Mouse (Mus musculus) heart, embryonic 13.5 days (tissue): ENCODE data around the gene Fkbp8. TPM values are rescaled to one million over a fixed set of nuclear protein-coding genes. Genes with fewer than 3 reads are reported as not detected.

Experiments
- ATAC-seq: fragments of 200-750 bp; cut with Nextera tagmentation; 2 replicates; pipeline ENCODE4 v1.8.0; 2017; ENCODE audit warnings: moderate TSS enrichment; ENCODE audit not compliant: insufficient number of reproducible peaks, low FRiP score, low TSS enrichment; ENCODE audit errors: extremely low read depth
- H3K27ac ChIP-seq: fragments of 300-500 bp; sonication (generic); replicated peaks from 2 replicates; pipeline ENCODE4 v1.5.1; 2015; ENCODE audit warnings: moderate library complexity, mild to moderate bottlenecking, inconsistent platforms
- H3K27me3 ChIP-seq: fragments of 300-500 bp; sonication (generic); replicated peaks from 2 replicates; pipeline ENCODE4 v1.6.1; 2015; ENCODE audit warnings: mild to moderate bottlenecking, inconsistent platforms
- H3K36me3 ChIP-seq: fragments of 300-500 bp; sonication (generic); 2 replicates; pipeline ENCODE4 v1.6.1; 2015; ENCODE audit warnings: mild to moderate bottlenecking, inconsistent platforms
- H3K4me1 ChIP-seq: fragments of 300-500 bp; sonication (generic); 2 replicates; pipeline ENCODE4 v1.6.1; 2015; ENCODE audit warnings: inconsistent platforms
- H3K4me2 ChIP-seq: fragments of 300-500 bp; sonication (generic); 2 replicates; pipeline ENCODE4 v1.6.1; 2015; ENCODE audit warnings: inconsistent platforms, mild to moderate bottlenecking, moderate library complexity
- H3K4me3 ChIP-seq: fragments of 300-500 bp; sonication (generic); 2 replicates; pipeline ENCODE4 v1.5.1; 2015; ENCODE audit warnings: moderate library complexity, mild to moderate bottlenecking, inconsistent platforms
- H3K9ac ChIP-seq: fragments of 300-500 bp; sonication (generic); 2 replicates; pipeline ENCODE4 v1.6.1; 2015; ENCODE audit warnings: inconsistent platforms, mild to moderate bottlenecking, moderate library complexity
- H3K9me3 ChIP-seq: fragments of 300-500 bp; sonication (generic); 2 replicates; pipeline ENCODE4 v1.6.1; 2016; ENCODE audit warnings: inconsistent platforms
- whole genome bisulfite sequencing: fragments of 180-500 bp; shearing (Covaris S2); methylation state at CpG from one replicate; pipeline ENCODE4 v1.1.7; 2015; ENCODE audit warnings: mixed read lengths; 5-methylcytosine and 5-hydroxymethylcytosine counted together
- polyA plus RNA-seq: library from polyadenylated mRNA; unstranded; fragments of >200 nt; fragmentation: Nextera tagmentation; extraction: Ambion mirVana; gene quantifications from 2 replicates; pipeline ENCODE4 v1.2.1, GENCODE M21; 2015

The Fkbp8 gene
- polyA plus RNA-seq, 1 experiment from 2014 or later = 240 TPM

GRCm38 (mm10) chr8:70513441-70513840 is 14.1 kb upstream of the Fkbp8 start:
- peaks cover 67% of the 10 kb centered on the region for H3K36me3 ChIP-seq
- 49% methylated on average over 2 of the region's 2 CpGs for WGBS

GRCm38 (mm10) chr8:70517940-70518643 is 9.4 kb upstream of the Fkbp8 start:
- H3K27me3 ChIP-seq = no peaks in the 10 kb centered on the region
- no peak for ATAC-seq
- H3K9ac ChIP-seq = no peak overlapping the region
- 72% methylated on average over 10 of the region's 10 CpGs for WGBS
- H3K9me3 ChIP-seq = no peaks in the 10 kb centered on the region
- peaks cover 16% of the 10 kb centered on the region for H3K4me1 ChIP-seq
- H3K4me2 ChIP-seq = no peak overlapping the region
- peaks cover 67% of the 10 kb centered on the region for H3K36me3 ChIP-seq
- H3K4me3 ChIP-seq = no peak overlapping the region
- no peak overlapping the region for H3K27ac ChIP-seq

More at GRCm38 (mm10) chr8:70513441-70513840, 14.1 kb upstream of the Fkbp8 start:
- H3K4me3 ChIP-seq = no peak overlapping the region
- H3K4me2 ChIP-seq = no peak overlapping the region
- no peak for ATAC-seq
- H3K9ac ChIP-seq = peak overlapping the region; percentile 54
- peak overlapping the region; percentile 36 for H3K27ac ChIP-seq
- peaks cover 38% of the 10 kb centered on the region for H3K4me1 ChIP-seq
- no peaks in the 10 kb centered on the region for H3K9me3 ChIP-seq
- H3K27me3 ChIP-seq = no peaks in the 10 kb centered on the region

GRCm38 (mm10) chr8:70519043-70519442 is 8.5 kb upstream of the Fkbp8 start:
- no peaks in the 10 kb centered on the region for H3K9me3 ChIP-seq
- 88% methylated on average over 6 of the region's 6 CpGs for WGBS

GRCm38 (mm10) chr8:70519606-70520005 is 7.9 kb upstream of the Fkbp8 start:
- H3K4me1 ChIP-seq = peaks cover 16% of the 10 kb centered on the region
- WGBS = 62% methylated on average over 2 of the region's 2 CpGs
- H3K4me2 ChIP-seq = no peak overlapping the region
- peaks cover 52% of the 10 kb centered on the region for H3K36me3 ChIP-seq
- H3K27me3 ChIP-seq = no peaks in the 10 kb centered on the region
- H3K27ac ChIP-seq = no peak overlapping the region
- ATAC-seq = no peak
- H3K4me3 ChIP-seq = no peak overlapping the region
- no peak overlapping the region for H3K9ac ChIP-seq
- no peaks in the 10 kb centered on the region for H3K9me3 ChIP-seq

More at GRCm38 (mm10) chr8:70519043-70519442, 8.5 kb upstream of the Fkbp8 start:
- Histone ChIP-seq H3K4me1 (peaks cover 16% of the 10 kb centered on the region), H3K36me3 (peaks cover 57% of the 10 kb centered on the region), H3K9ac (no peak overlapping the region), H3K27me3 (no peaks in the 10 kb centered on the region), H3K4me2 (no peak overlapping the region), H3K4me3 (no peak overlapping the region), H3K27ac (no peak overlapping the region)
- ATAC-seq = no peak

- Histone ChIP-seq H3K4me2 (peak overlapping the region; percentile 72), H3K27ac (peak overlapping the region; percentile 85), H3K9me3 (no peaks in the 10 kb centered on the region), H3K4me1 (peaks cover 27% of the 10 kb centered on the region), H3K36me3 (peaks cover 24% of the 10 kb centered on the region), H3K4me3 (peak overlapping the region; percentile 74), H3K9ac (peak overlapping the region; percentile 93), H3K27me3 (no peaks in the 10 kb centered on the region)
- WGBS = under 1% methylated on average over 51 of the region's 51 CpGs
- ATAC-seq = peak; percentile 76
These were observed 4.7 kb upstream of the Fkbp8 start for GRCm38 (mm10) chr8:70522592-70523403.

- Histone ChIP-seq H3K36me3 (peaks cover 29% of the 10 kb centered on the region), H3K9ac (peak overlapping the region; percentile 98), H3K4me1 (peaks cover 41% of the 10 kb centered on the region), H3K27ac (peak overlapping the region; percentile 89), H3K27me3 (no peaks in the 10 kb centered on the region), H3K9me3 (no peaks in the 10 kb centered on the region), H3K4me2 (peak overlapping the region; percentile 81), H3K4me3 (peak overlapping the region; percentile 92)
- 3% methylated on average over 8 of the region's 8 CpGs for WGBS
- ATAC-seq = no peak
These were observed 413 bp upstream of the Fkbp8 start for GRCm38 (mm10) chr8:70527111-70527511.

- 19% methylated on average over 13 of the region's 13 CpGs for WGBS
- peaks cover 35% of the 10 kb centered on the region for H3K4me1 ChIP-seq
- H3K27me3 ChIP-seq = no peaks in the 10 kb centered on the region
- no peaks in the 10 kb centered on the region for H3K9me3 ChIP-seq
- peak overlapping the region; percentile 89 for H3K27ac ChIP-seq
- H3K4me3 ChIP-seq = peak overlapping the region; percentile 92
- peaks cover 41% of the 10 kb centered on the region for H3K36me3 ChIP-seq
- H3K9ac ChIP-seq = peak overlapping the region; percentile 98
- no peak for ATAC-seq
- peak overlapping the region; percentile 81 for H3K4me2 ChIP-seq
These were observed 766 bp downstream of the Fkbp8 start for GRCm38 (mm10) chr8:70528182-70528797.

GRCm38 (mm10) chr8:70529299-70529698 is 1.8 kb downstream of the Fkbp8 start:
- ATAC-seq = no peak
- WGBS = 77% methylated on average over 5 of the region's 5 CpGs
- Histone ChIP-seq H3K4me2 (peak overlapping the region; percentile 81; the same call in 1 of the 2 replicates), H3K27me3 (no peaks in the 10 kb centered on the region), H3K36me3 (peaks cover 51% of the 10 kb centered on the region), H3K4me3 (peak overlapping the region; percentile 92; the same call in 1 of the 2 replicates), H3K9me3 (no peaks in the 10 kb centered on the region), H3K27ac (no peak overlapping the region), H3K9ac (peak overlapping the region; percentile 40; the same call in 1 of the 2 replicates), H3K4me1 (peaks cover 30% of the 10 kb centered on the region)

GRCm38 (mm10) chr8:70529741-70530161 is 2.2 kb downstream of the Fkbp8 start:
- H3K27ac ChIP-seq = no peak overlapping the region
- peak overlapping the region; percentile 40; the same call in 1 of the 2 replicates for H3K9ac ChIP-seq
- no peak for ATAC-seq
- H3K4me3 ChIP-seq = 0 out of 2 replicates have a peak overlapping the region, but pooled peaks have one; percentile 92
- no peaks in the 10 kb centered on the region for H3K27me3 ChIP-seq
- no peak overlapping the region; the same call in 1 of the 2 replicates for H3K4me2 ChIP-seq
- no peaks in the 10 kb centered on the region for H3K9me3 ChIP-seq
- peaks cover 34% of the 10 kb centered on the region for H3K4me1 ChIP-seq
- WGBS = 89% methylated on average over 3 of the region's 3 CpGs
- peaks cover 56% of the 10 kb centered on the region for H3K36me3 ChIP-seq

- Histone ChIP-seq H3K4me2 (no peak overlapping the region), H3K36me3 (peaks cover 61% of the 10 kb centered on the region)
- WGBS = 98% methylated on average over 2 of the region's 2 CpGs
These were observed 2.8 kb downstream of the Fkbp8 start for GRCm38 (mm10) chr8:70530314-70530713.

GRCm38 (mm10) chr8:70534281-70534680 is 6.8 kb downstream of the Fkbp8 start:
- Histone ChIP-seq H3K9ac (peak overlapping the region; percentile 15; the same call in 1 of the 2 replicates), H3K36me3 (peaks cover 83% of the 10 kb centered on the region), H3K4me2 (no peak overlapping the region), H3K27ac (no peak overlapping the region), H3K27me3 (no peaks in the 10 kb centered on the region), H3K9me3 (no peaks in the 10 kb centered on the region), H3K4me3 (no peak overlapping the region), H3K4me1 (peaks cover 23% of the 10 kb centered on the region)
- no peak for ATAC-seq
- 92% methylated on average over 12 of the region's 12 CpGs for WGBS

More at GRCm38 (mm10) chr8:70530314-70530713, 2.8 kb downstream of the Fkbp8 start:
- Histone ChIP-seq H3K4me3 (no peak overlapping the region), H3K9ac (no peak overlapping the region), H3K27ac (no peak overlapping the region), H3K27me3 (no peaks in the 10 kb centered on the region), H3K4me1 (peaks cover 39% of the 10 kb centered on the region), H3K9me3 (no peaks in the 10 kb centered on the region)
- ATAC-seq = no peak
